Comparison of ENCODE assay signal across 12 mouse cellular contexts in the genomic region with DNA sequence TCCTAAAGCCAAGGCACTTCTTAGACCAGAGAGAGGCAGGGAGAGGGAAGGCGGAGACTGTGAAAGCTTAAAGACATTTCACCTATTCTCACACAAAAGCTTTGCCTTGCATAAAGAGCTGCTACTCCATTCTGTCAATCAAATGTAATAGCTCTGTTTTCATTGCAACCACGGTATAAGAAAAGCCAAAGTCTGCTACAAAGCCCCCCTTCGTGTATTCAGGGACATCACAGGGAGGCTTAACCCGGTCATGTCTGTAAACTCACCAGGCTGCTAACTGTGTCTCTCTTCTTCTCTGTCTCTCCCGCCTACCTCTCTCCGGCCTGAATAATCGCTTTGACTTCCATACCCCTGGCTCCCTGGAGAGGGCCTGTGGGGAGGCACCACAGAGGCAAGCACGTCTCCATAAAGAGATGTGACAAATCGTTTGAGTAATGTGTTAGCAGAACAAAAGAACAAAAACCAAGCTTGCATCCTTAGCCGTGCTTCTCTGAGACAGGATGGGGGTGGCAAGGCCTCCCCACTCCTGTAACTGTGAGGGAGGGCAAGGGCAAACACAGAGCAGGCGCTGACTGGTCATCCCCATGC. TPM values are rescaled to one million over a fixed set of nuclear protein-coding genes. Genes with fewer than 3 reads are reported as not detected.
DNase-seq lines count a peak whose midpoint lies in the region; ATAC-seq and TF ChIP-seq lines count a peak whose summit lies in the region.
"Had no signal": no experiment of that assay in that cellular context is flagged by ENCODE, and none has a peak within 500 bp of the region (broad histone marks: within the 10 kb centered on the region; RNA-seq: fewer than 3 reads in every experiment).

No protein-coding gene starts in this region.

- no peak for TF ChIP-seq CTCF in cerebellum, adult 2 months (IDR thresholded peaks at IDR 0.05; ENCODE audit: borderline replicate concordance, insufficient read depth, low read depth, low read length)

- no peak for TF ChIP-seq POLR2A in cerebellum, adult 2 months (IDR thresholded peaks at IDR 0.05; ENCODE audit: borderline replicate concordance, insufficient read depth, low read length)

- peak overlapping the region; percentile 71 for H3K27ac ChIP-seq in forebrain, embryonic 15.5 days (replicated peaks)
- H3K27ac ChIP-seq in midbrain, embryonic 13.5 days = peak overlapping the region; percentile 25; the same call in 1 of the 2 replicates
- no peak overlapping the region for H3K27ac ChIP-seq in cerebellum, adult 2 months (ENCODE audit: insufficient read depth, low read length)

- H3K9me3 ChIP-seq in forebrain, embryonic 15.5 days = no peaks in the 10 kb centered on the region
- H3K9me3 ChIP-seq in midbrain, embryonic 13.5 days = no peaks in the 10 kb centered on the region

- H3K4me2 ChIP-seq in forebrain, embryonic 15.5 days (replicated peaks) = peak overlapping the region; percentile 26
- H3K4me2 ChIP-seq in midbrain, embryonic 13.5 days (replicated peaks) = peak overlapping the region; percentile 40

- no peaks in the 10 kb centered on the region for H3K27me3 ChIP-seq in forebrain, embryonic 15.5 days
- H3K27me3 ChIP-seq in midbrain, embryonic 13.5 days = peaks cover 69% of the 10 kb centered on the region
- no peaks in the 10 kb centered on the region for H3K27me3 ChIP-seq in cerebellum, adult 2 months (ENCODE audit: control insufficient read depth, insufficient read depth, low read length)

- peak; percentile 6 to 12 for DNase-seq in urinary bladder, adult 18-20 months (ENCODE audit: low spot score in 2 of 2)
- DNase-seq in urinary bladder, postnatal 10 days (ENCODE audit: low spot score) = no peak
- DNase-seq in gastrocnemius, postnatal 36 days = no peak
- no peak for DNase-seq in lung, adult 18-20 months
- no peak for DNase-seq in left cerebral cortex, postnatal 4 days
- no peak for DNase-seq in cerebellum, adult 2 months
- DNase-seq: cerebellum, adult 18-20 months; lung, postnatal 4 days had no signal

- peaks cover 15% of the 10 kb centered on the region for H3K4me1 ChIP-seq in forebrain, embryonic 15.5 days
- peaks cover 25% of the 10 kb centered on the region for H3K4me1 ChIP-seq in midbrain, embryonic 13.5 days (replicated peaks)
- H3K4me1 ChIP-seq in cerebellum, adult 2 months (ENCODE audit: control insufficient read depth, insufficient read depth, low read length) = no peaks in the 10 kb centered on the region

- intact Hi-C loops in gastrocnemius, postnatal 36 days (cut with DNase I) = no loop called here
- intact Hi-C loops in left cerebral cortex, postnatal 4 days (cut with DNase I) = no loop called here

- peak; percentile 84 for ATAC-seq in forebrain, embryonic 15.5 days (replicated peaks)
- peak; percentile 97 for ATAC-seq in midbrain, embryonic 13.5 days
- ATAC-seq: activated CD4-positive, CD25-positive, alpha-beta regulatory T cell, adult 4 months had no signal

- WGBS in forebrain, embryonic 15.5 days = under 1% methylated on average over 11 of the region's 11 CpGs
- 2% methylated on average over 11 of the region's 11 CpGs for WGBS in midbrain, embryonic 13.5 days
- WGBS in cerebellum, adult 2 months = 15% methylated on average over 11 of the region's 11 CpGs

- no peak overlapping the region for H3K4me3 ChIP-seq in forebrain, embryonic 15.5 days
- H3K4me3 ChIP-seq in midbrain, embryonic 13.5 days (replicated peaks) = no peak overlapping the region
- no peak overlapping the region for H3K4me3 ChIP-seq in cerebellum, adult 2 months (replicated peaks; ENCODE audit: insufficient read depth, low read depth, low read length)

- no peaks in the 10 kb centered on the region for H3K36me3 ChIP-seq in forebrain, embryonic 15.5 days
- H3K36me3 ChIP-seq in midbrain, embryonic 13.5 days = no peaks in the 10 kb centered on the region

- H3K9ac ChIP-seq in forebrain, embryonic 15.5 days (replicated peaks) = 0 out of 2 replicates have a peak overlapping the region, but pooled peaks have one; percentile 15
- no peak overlapping the region for H3K9ac ChIP-seq in midbrain, embryonic 13.5 days (replicated peaks)

RNA-seq across cellular contexts. Expression of a gene that starts 38.1 kb away (rescaled TPM):
- not detected in 2 replicates for polyA plus RNA-seq in forebrain, embryonic 15.5 days (2015; fragmentation: Nextera tagmentation; extraction: Ambion mirVana)
- polyA plus RNA-seq in midbrain, embryonic 13.5 days (2015; fragmentation: Nextera tagmentation; extraction: Ambion mirVana) = not detected in 2 replicates
- not detected for total RNA-seq in gastrocnemius, postnatal 36 days (2021)
- not detected for total RNA-seq in left cerebral cortex, postnatal 4 days (2021)
- polyA plus RNA-seq in cerebellum, adult 2 months (2012; rRNA removed) = not detected in 2 replicates
- total RNA-seq: layer of hippocampus, adult 18-20 months had no signal
- polyA plus RNA-seq: activated CD4-positive, CD25-positive, alpha-beta regulatory T cell, adult 4 months had no signal

Comparison
In these comparisons a context has a peak if more than half of its experiments do, and no peak if none do; other contexts are left out.
1. DNase-seq: peak in urinary bladder, adult 18-20 months (2 of 2); none in urinary bladder, postnatal 10 days (single experiment), gastrocnemius, postnatal 36 days (0 of 2), lung, adult 18-20 months (0 of 2), left cerebral cortex, postnatal 4 days (single experiment) and cerebellum, adult 2 months (0 of 2).